Mouse (Mus musculus): Measurements from ENCODE around the gene Kif5c. TPM values are rescaled to one million over a fixed set of nuclear protein-coding genes. Genes with fewer than 3 reads are reported as not detected.

Gene Kif5c
- polyA plus RNA-seq, 1 experiment from 2014 or later = 148 TPM

- no peak; the same call in 1 of the 2 replicates for ATAC-seq
- peaks cover 35% of the 10 kb centered on the region for H3K36me3 ChIP-seq (ENCODE audit: control insufficient read depth, insufficient read depth, low read length)
- H3K4me2 ChIP-seq (ENCODE audit: low read length) = no peak overlapping the region
- no peak overlapping the region for H3K9ac ChIP-seq (ENCODE audit: low read length)
- 39% methylated on average over 9 of the region's 9 CpGs for WGBS
- H3K27ac ChIP-seq (ENCODE audit: low read depth, low read length) = peak overlapping the region; percentile 41; the same call in 1 of the 2 replicates
- peak; percentile 33 for DNase-seq (ENCODE audit: low spot score)
- H3K9me3 ChIP-seq (replicated peaks; ENCODE audit: control insufficient read depth, low read length) = no peaks in the 10 kb centered on the region
- H3K27me3 ChIP-seq (replicated peaks; ENCODE audit: control insufficient read depth, insufficient read depth, low read length) = no peaks in the 10 kb centered on the region
- no peak overlapping the region for H3K4me3 ChIP-seq (ENCODE audit: low read depth, low read length)
- peaks cover 10% of the 10 kb centered on the region for H3K4me1 ChIP-seq (ENCODE audit: control insufficient read depth, insufficient read depth, low read length)
These were observed 71.3 kb downstream of the Kif5c start for GRCm38 (mm10) chr2:49690421-49690826.

- Histone ChIP-seq H3K36me3 (ENCODE audit: control insufficient read depth, insufficient read depth, low read length) (peaks cover 43% of the 10 kb centered on the region), H3K27me3 (replicated peaks; ENCODE audit: control insufficient read depth, insufficient read depth, low read length) (no peaks in the 10 kb centered on the region), H3K9me3 (replicated peaks; ENCODE audit: control insufficient read depth, low read length) (no peaks in the 10 kb centered on the region), H3K4me1 (ENCODE audit: control insufficient read depth, insufficient read depth, low read length) (peaks cover 10% of the 10 kb centered on the region), H3K4me3 (ENCODE audit: low read depth, low read length) (no peak overlapping the region), H3K4me2 (ENCODE audit: low read length) (no peak overlapping the region), H3K27ac (ENCODE audit: low read depth, low read length) (no peak overlapping the region; the same call in 1 of the 2 replicates), H3K9ac (ENCODE audit: low read length) (no peak overlapping the region)
- WGBS = 71% methylated on average over 5 of the region's 5 CpGs
- ATAC-seq = peak; percentile 15; the same call in 1 of the 2 replicates
- DNase-seq (ENCODE audit: low spot score) = no peak
These were observed 72.3 kb downstream of the Kif5c start for GRCm38 (mm10) chr2:49691441-49691840.

- DNase-seq (ENCODE audit: low spot score) = no peak
- peaks cover 54% of the 10 kb centered on the region for H3K36me3 ChIP-seq (ENCODE audit: control insufficient read depth, insufficient read depth, low read length)
- H3K27ac ChIP-seq (ENCODE audit: low read depth, low read length) = peak overlapping the region; percentile 14
- no peaks in the 10 kb centered on the region for H3K9me3 ChIP-seq (replicated peaks; ENCODE audit: control insufficient read depth, low read length)
- no peaks in the 10 kb centered on the region for H3K27me3 ChIP-seq (replicated peaks; ENCODE audit: control insufficient read depth, insufficient read depth, low read length)
- ATAC-seq = no peak
- WGBS = 72% methylated on average over 10 of the region's 10 CpGs
- no peak overlapping the region for H3K4me2 ChIP-seq (ENCODE audit: low read length)
- no peak overlapping the region for H3K4me3 ChIP-seq (ENCODE audit: low read depth, low read length)
- no peak overlapping the region for H3K9ac ChIP-seq (ENCODE audit: low read length)
- H3K4me1 ChIP-seq (ENCODE audit: control insufficient read depth, insufficient read depth, low read length) = peaks cover 12% of the 10 kb centered on the region
These were observed 75.6 kb downstream of the Kif5c start for GRCm38 (mm10) chr2:49694727-49695126.

GRCm38 (mm10) chr2:49695461-49695860, 76.4 kb downstream of the Kif5c start:
- H3K9ac ChIP-seq (ENCODE audit: low read length) = no peak overlapping the region
- H3K27me3 ChIP-seq (replicated peaks; ENCODE audit: control insufficient read depth, insufficient read depth, low read length) = no peaks in the 10 kb centered on the region
- H3K4me3 ChIP-seq (ENCODE audit: low read depth, low read length) = no peak overlapping the region
- no peak overlapping the region for H3K27ac ChIP-seq (ENCODE audit: low read depth, low read length)
- 85% methylated on average over 3 of the region's 3 CpGs for WGBS
- no peak for ATAC-seq
- H3K9me3 ChIP-seq (replicated peaks; ENCODE audit: control insufficient read depth, low read length) = no peaks in the 10 kb centered on the region
- peaks cover 54% of the 10 kb centered on the region for H3K36me3 ChIP-seq (ENCODE audit: control insufficient read depth, insufficient read depth, low read length)
- no peak overlapping the region for H3K4me2 ChIP-seq (ENCODE audit: low read length)
- H3K4me1 ChIP-seq (ENCODE audit: control insufficient read depth, insufficient read depth, low read length) = peaks cover 9% of the 10 kb centered on the region
- no peak for DNase-seq (ENCODE audit: low spot score)

DNA sequence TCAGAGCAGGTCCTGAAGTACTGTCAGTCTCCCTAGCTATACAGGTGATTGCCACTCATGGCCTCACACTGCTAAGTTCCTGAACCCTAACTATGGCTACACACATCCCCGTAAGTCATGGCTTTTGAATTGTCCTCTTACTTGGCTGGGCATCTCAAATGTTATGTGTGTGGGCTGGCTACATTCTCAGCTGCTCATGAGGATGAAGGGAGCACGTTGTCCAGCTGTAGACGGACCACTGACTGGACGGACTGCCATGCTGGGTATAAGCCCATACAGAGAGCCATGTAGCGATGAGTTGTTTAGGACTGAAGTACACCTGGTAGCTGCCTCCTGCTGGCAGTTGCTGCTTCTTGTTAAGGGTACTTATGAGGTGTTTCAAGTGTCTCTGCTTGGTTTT, 79.8 kb downstream of the Kif5c start:
- 93% methylated on average over 5 of the region's 5 CpGs for WGBS
- H3K4me2 ChIP-seq (ENCODE audit: low read length) = no peak overlapping the region
- DNase-seq (ENCODE audit: low spot score) (no peak), ATAC-seq (no peak)
- peaks cover 83% of the 10 kb centered on the region for H3K36me3 ChIP-seq (ENCODE audit: control insufficient read depth, insufficient read depth, low read length)
- no peak overlapping the region for H3K27ac ChIP-seq (ENCODE audit: low read depth, low read length)
- no peak overlapping the region for H3K4me3 ChIP-seq (ENCODE audit: low read depth, low read length)
- no peaks in the 10 kb centered on the region for H3K9me3 ChIP-seq (replicated peaks; ENCODE audit: control insufficient read depth, low read length)
- no peak overlapping the region for H3K9ac ChIP-seq (ENCODE audit: low read length)
- no peaks in the 10 kb centered on the region for H3K27me3 ChIP-seq (replicated peaks; ENCODE audit: control insufficient read depth, insufficient read depth, low read length)
- 0 out of 2 replicates have a peak, but pooled peaks cover 2% of the 10 kb centered on the region for H3K4me1 ChIP-seq (ENCODE audit: control insufficient read depth, insufficient read depth, low read length)

- Histone ChIP-seq H3K36me3 (ENCODE audit: control insufficient read depth, insufficient read depth, low read length) (peaks cover 84% of the 10 kb centered on the region), H3K27ac (ENCODE audit: low read depth, low read length) (no peak overlapping the region), H3K27me3 (replicated peaks; ENCODE audit: control insufficient read depth, insufficient read depth, low read length) (no peaks in the 10 kb centered on the region), H3K9ac (ENCODE audit: low read length) (no peak overlapping the region), H3K4me1 (ENCODE audit: control insufficient read depth, insufficient read depth, low read length) (0 out of 2 replicates have a peak, but pooled peaks cover 2% of the 10 kb centered on the region), H3K4me2 (ENCODE audit: low read length) (no peak overlapping the region), H3K9me3 (replicated peaks; ENCODE audit: control insufficient read depth, low read length) (no peaks in the 10 kb centered on the region), H3K4me3 (ENCODE audit: low read depth, low read length) (no peak overlapping the region)
- DNase-seq (ENCODE audit: low spot score) (no peak), ATAC-seq (no peak)
- WGBS = 94% methylated on average over 22 of the region's 22 CpGs
These were observed 81.3 kb downstream of the Kif5c start for GRCm38 (mm10) chr2:49700176-49700971.

- peaks cover 80% of the 10 kb centered on the region for H3K36me3 ChIP-seq (ENCODE audit: control insufficient read depth, insufficient read depth, low read length)
These were observed 91.1 kb downstream of the Kif5c start for GRCm38 (mm10) chr2:49710223-49710622.

DNA sequence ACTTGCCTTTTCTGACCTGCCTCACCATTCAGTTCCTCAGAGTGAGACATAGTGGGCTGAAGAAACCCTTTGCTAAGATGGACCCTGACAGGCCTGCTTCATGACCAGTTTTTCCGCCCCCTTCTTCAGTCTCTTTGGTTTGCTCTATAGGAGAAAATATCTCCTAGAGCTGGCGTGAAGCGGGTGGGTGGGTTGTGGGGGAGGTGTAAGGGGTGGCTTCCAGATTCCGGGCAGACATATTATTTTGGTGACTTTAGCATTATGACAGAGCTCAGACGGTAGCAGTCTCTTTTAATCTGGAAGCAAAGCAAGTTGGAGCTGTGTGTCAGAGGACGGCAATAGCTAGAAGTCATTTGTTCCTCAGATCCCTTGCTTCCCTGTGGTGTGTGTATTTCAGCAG, 92.6 kb downstream of the Kif5c start:
- 82% methylated on average over 6 of the region's 6 CpGs for WGBS
- Histone ChIP-seq H3K27me3 (replicated peaks; ENCODE audit: control insufficient read depth, insufficient read depth, low read length) (no peaks in the 10 kb centered on the region), H3K36me3 (ENCODE audit: control insufficient read depth, insufficient read depth, low read length) (peaks cover 78% of the 10 kb centered on the region), H3K9me3 (replicated peaks; ENCODE audit: control insufficient read depth, low read length) (no peaks in the 10 kb centered on the region), H3K27ac (ENCODE audit: low read depth, low read length) (0 out of 2 replicates have a peak overlapping the region, but pooled peaks have one; percentile 9), H3K4me3 (ENCODE audit: low read depth, low read length) (no peak overlapping the region), H3K4me2 (ENCODE audit: low read length) (no peak overlapping the region), H3K9ac (ENCODE audit: low read length) (no peak overlapping the region), H3K4me1 (ENCODE audit: control insufficient read depth, insufficient read depth, low read length) (no peaks in the 10 kb centered on the region)
- DNase-seq (ENCODE audit: low spot score) (no peak), ATAC-seq (no peak)

More at GRCm38 (mm10) chr2:49710223-49710622, 91.1 kb downstream of the Kif5c start:
- Histone ChIP-seq H3K4me1 (ENCODE audit: control insufficient read depth, insufficient read depth, low read length) (no peaks in the 10 kb centered on the region), H3K4me3 (ENCODE audit: low read depth, low read length) (no peak overlapping the region), H3K9me3 (replicated peaks; ENCODE audit: control insufficient read depth, low read length) (no peaks in the 10 kb centered on the region), H3K27ac (ENCODE audit: low read depth, low read length) (no peak overlapping the region), H3K9ac (ENCODE audit: low read length) (no peak overlapping the region), H3K4me2 (ENCODE audit: low read length) (no peak overlapping the region), H3K27me3 (replicated peaks; ENCODE audit: control insufficient read depth, insufficient read depth, low read length) (no peaks in the 10 kb centered on the region)
- 0 out of 2 replicates have a peak, but pooled peaks have one; percentile 49 for ATAC-seq
- 87% methylated on average over 3 of the region's 3 CpGs for WGBS
- peak; percentile 42 for DNase-seq (ENCODE audit: low spot score)

DNA sequence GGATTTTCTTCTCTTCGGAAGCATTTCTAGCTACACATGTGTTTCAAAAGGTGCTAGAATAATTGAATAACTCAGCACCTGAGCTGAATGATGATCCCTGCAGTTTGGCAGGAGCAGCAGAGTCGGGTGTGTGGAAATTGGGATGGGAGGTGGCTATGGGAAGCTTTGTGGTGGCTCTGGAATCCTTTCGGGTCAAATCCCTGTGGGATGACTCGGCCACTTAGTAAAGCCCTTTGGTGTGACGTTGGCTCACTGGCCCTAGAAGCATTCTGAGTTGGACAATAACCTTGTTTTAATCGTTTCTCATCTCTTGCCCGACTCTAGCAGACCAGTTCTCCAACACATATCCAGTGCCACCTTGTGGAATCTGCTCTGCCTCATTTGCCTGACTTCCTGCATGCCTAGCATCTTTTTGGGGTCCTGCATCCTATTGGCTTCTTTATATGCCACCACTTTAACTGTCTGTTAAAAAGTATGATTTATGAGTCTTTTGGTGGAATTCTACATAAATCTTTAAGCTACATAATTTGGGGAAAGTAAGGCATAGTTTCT, 93.3 kb downstream of the Kif5c start:
- H3K27ac ChIP-seq (ENCODE audit: low read depth, low read length) = no peak overlapping the region
- WGBS = 65% methylated on average over 7 of the region's 7 CpGs
- ATAC-seq (no peak), DNase-seq (ENCODE audit: low spot score) (no peak)
- no peak overlapping the region for H3K9ac ChIP-seq (ENCODE audit: low read length)
- no peaks in the 10 kb centered on the region for H3K4me1 ChIP-seq (ENCODE audit: control insufficient read depth, insufficient read depth, low read length)
- H3K27me3 ChIP-seq (replicated peaks; ENCODE audit: control insufficient read depth, insufficient read depth, low read length) = no peaks in the 10 kb centered on the region
- no peaks in the 10 kb centered on the region for H3K9me3 ChIP-seq (replicated peaks; ENCODE audit: control insufficient read depth, low read length)
- peaks cover 80% of the 10 kb centered on the region for H3K36me3 ChIP-seq (ENCODE audit: control insufficient read depth, insufficient read depth, low read length)
- H3K4me2 ChIP-seq (ENCODE audit: low read length) = no peak overlapping the region
- no peak overlapping the region for H3K4me3 ChIP-seq (ENCODE audit: low read depth, low read length)
